Mouse (Mus musculus) heart, postnatal 4 days (tissue): Measurements from ENCODE around the gene Cldnd1. TPM values are rescaled to one million over a fixed set of nuclear protein-coding genes. Genes with fewer than 3 reads are reported as not detected.

ENCODE experiments used
- DNase-seq: peaks from one replicate; pipeline ENCODE4 v3.0.0; 2021
- total RNA-seq, 2 experiments: library from RNA; stranded (reverse); gene quantifications; 2 replicates each; pipeline ENCODE4 v1.2.3; 2021

Gene Cldnd1
- total RNA-seq, result 10 to 100 TPM; 73.2 to 79.4 TPM

GRCm38 (mm10) chr16:58727477-58728131 lies at the start of gene Cldnd1:
Gene Cldnd1 (plus strand): TSS chr16:58727910.
- peak; percentile 96 for DNase-seq

- DNase-seq, result no peak
Measured at GRCm38 (mm10) chr16:58678660-58679059, 49.0 kb upstream of the Cldnd1 start.

GRCm38 (mm10) chr16:58682046-58682445 lies 45.7 kb upstream of the Cldnd1 start:
- no peak for DNase-seq

- no peak for DNase-seq
Measured at GRCm38 (mm10) chr16:58682870-58683269, 44.8 kb upstream of the Cldnd1 start.

- no peak for DNase-seq
Measured at GRCm38 (mm10) chr16:58683911-58684310, 43.8 kb upstream of the Cldnd1 start.

GRCm38 (mm10) chr16:58684537-58684936 lies 43.2 kb upstream of the Cldnd1 start:
- no peak for DNase-seq

GRCm38 (mm10) chr16:58685548-58686537 lies 41.9 kb upstream of the Cldnd1 start:
- peak; percentile 25 for DNase-seq

GRCm38 (mm10) chr16:58688534-58688933 lies 39.2 kb upstream of the Cldnd1 start:
- no peak for DNase-seq

GRCm38 (mm10) chr16:58689555-58690169 lies 38.0 kb upstream of the Cldnd1 start:
- no peak for DNase-seq

- DNase-seq, result no peak
Measured at GRCm38 (mm10) chr16:58690322-58690732, 37.4 kb upstream of the Cldnd1 start.

GRCm38 (mm10) chr16:58694091-58694490 lies 33.6 kb upstream of the Cldnd1 start:
- no peak for DNase-seq

GRCm38 (mm10) chr16:58696796-58697195 lies 30.9 kb upstream of the Cldnd1 start:
- DNase-seq, result no peak

- DNase-seq, result no peak
Measured at GRCm38 (mm10) chr16:58697261-58697660, 30.4 kb upstream of the Cldnd1 start.

GRCm38 (mm10) chr16:58700174-58700573 lies 27.5 kb upstream of the Cldnd1 start:
- DNase-seq, result no peak

- DNase-seq, result no peak
Measured at GRCm38 (mm10) chr16:58700816-58701424, 26.8 kb upstream of the Cldnd1 start.

GRCm38 (mm10) chr16:58701779-58702178 lies 25.9 kb upstream of the Cldnd1 start:
- DNase-seq, result no peak

- no peak for DNase-seq
Measured at GRCm38 (mm10) chr16:58702329-58702932, 25.3 kb upstream of the Cldnd1 start.

GRCm38 (mm10) chr16:58703382-58704124 lies 24.2 kb upstream of the Cldnd1 start:
- DNase-seq, result no peak

- no peak for DNase-seq
Measured at GRCm38 (mm10) chr16:58704999-58705398, 22.7 kb upstream of the Cldnd1 start.

GRCm38 (mm10) chr16:58707276-58707905 lies 20.3 kb upstream of the Cldnd1 start:
- DNase-seq, result no peak
